Mouse (Mus musculus): Measurements from ENCODE around the gene Rad51ap1.
A peak's percentile ranks its signal among the peaks of the same experiment; 100 is the strongest.

Rad51ap1 gene

DNA sequence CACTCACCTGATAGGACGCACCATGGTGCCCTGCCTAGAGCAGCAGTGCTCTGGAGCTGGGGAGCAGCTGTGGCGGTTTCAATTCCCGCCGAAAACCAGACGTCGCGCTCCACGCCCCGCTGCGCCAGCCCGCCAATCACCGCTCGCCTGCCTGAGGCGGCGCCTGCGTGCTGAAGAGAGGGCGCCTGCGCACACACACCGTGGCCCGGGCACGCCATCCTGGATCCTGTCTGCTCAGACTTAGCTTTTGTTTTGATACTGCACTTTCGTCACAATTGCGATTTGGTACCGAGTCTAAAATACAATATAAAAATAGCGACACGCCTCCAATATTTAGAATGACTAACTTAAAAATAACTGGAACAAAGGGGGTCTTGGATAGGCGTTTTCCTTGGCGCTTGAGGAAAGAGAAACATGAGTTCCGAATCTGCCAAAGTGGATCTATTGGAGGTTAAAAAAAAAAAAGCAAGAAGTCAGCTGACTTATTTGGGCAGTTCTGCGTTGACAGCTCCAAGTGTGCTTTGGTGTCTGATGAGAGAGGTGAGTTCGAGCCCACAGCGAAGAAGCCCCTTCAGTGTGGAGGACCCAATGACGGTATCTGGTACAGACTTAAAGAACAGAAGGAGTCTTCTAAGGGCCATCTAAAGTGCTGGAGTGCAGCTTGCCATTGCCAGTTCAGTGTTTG is at the start of gene Rad51ap1, which contains the start of gene D6Wsu163e:
Rad51ap1 (minus strand) TSS at position 101 of the 685 bp plus-strand sequence.
D6Wsu163e (plus strand) TSS at position 476 of the 685 bp plus-strand sequence.
- peak; percentile 96 for DNase-seq (ENCODE audit: low spot score)

DNA sequence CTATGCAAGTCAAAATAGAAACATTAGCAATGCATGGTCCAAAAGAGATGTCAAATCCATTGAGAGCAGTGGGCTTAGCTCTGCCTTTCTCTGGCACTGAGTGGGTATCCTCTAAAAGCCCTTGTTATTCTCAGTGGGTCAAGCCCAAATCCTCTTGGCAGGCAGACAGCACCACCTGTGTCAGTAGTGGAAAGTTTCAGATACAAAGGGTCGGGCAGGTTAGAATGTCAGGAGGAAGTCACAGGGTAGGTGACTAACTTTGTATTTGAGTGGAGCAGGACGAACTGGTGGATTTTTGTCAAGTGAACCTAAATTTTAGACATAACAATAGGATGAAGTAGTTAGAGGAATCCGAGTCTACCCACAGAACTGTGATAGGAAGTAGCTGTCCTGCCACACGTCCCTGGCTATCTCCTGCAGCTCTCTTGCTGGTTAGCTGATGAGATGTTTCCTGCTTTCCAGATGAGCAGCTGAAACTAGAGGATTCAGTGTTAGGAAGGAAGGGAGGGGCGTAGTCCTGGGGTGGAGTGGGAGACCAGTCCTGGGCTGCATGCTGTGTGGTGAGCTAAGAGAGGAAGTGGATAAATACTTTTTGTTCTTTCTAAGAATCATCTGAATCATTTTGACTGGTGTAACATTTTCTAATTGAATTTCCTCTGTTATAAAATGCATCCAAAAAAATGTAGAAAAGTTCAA is 42.3 kb upstream of the Rad51ap1 start:
- no peak for DNase-seq (ENCODE audit: low spot score)

DNA sequence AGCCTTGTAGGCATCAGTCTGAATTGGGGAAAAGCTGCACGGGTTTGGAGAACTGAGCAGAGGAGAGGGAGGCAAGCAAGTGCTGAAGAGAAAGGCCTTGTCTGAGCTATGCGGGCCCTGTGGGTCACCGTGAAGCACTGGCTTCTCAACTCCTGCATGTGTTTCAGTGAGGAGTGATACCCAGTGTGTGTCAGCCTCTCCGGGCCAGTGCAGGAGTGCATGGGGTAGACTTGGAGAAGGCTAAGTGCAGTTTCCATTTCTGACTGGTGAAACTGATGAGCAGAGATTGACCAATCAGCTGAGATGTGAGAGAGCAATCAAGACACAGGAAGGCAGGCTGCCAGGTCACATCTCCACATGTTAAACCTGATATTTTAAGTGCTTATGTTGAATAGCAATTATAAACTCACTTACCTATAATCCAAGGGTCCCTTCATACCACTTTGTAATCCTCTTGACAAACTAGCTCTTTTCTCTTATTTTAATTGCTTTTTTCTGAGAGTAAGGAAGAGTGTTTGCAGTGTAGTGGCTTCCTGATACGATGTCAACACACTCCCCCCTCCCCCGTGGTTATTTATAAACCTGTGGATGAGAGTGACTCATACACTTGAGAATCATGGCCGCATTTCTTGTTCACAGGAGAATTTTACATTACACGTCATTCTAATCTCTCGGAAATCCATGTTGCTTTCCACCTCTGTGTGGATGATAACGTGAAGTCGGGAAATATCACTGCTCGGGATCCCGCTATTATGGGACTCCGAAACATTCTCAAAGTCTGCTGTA is 27.0 kb upstream of the Rad51ap1 start:
- no peak for DNase-seq (ENCODE audit: low spot score)

DNA sequence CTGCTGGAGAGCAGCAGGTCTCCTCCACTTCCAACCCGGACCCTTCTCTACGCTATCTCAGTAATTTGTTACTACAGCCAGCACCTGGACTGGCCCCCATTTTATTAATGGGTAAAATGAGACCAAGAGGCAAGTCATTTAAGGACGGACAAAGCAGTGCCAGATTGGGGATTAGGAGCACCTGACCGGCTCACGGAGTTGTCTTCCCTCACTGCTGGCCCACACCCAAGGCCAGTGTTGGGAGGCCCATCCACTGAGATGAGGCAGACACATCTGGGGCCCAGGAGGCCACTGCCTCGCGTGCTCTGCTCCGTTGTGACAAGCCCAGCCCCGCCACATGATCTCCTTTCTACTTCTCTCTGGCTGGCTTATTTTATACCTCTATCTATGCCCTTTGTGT is 24.0 kb upstream of the Rad51ap1 start:
- DNase-seq (ENCODE audit: low spot score), result no peak

DNA sequence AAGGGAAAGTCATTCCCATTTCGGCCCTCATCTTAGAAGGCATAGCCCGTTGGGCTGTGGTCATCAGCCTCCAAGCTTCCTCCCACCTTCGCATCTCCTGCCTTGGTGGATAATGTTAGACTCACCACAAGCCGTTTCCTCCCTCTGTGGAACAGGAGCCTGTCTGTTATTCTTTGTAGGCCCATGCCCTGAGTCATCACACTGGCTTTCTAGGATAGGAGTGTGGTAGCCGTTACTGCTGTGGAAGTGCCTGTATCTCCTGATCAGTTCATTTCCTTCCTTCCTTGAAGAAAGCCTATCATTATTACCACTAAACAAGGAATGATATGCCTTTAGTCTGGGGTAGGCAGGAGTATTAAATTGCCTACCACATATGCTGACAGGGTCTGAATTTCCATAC is 23.3 kb upstream of the Rad51ap1 start:
- DNase-seq (ENCODE audit: low spot score), result no peak

DNA sequence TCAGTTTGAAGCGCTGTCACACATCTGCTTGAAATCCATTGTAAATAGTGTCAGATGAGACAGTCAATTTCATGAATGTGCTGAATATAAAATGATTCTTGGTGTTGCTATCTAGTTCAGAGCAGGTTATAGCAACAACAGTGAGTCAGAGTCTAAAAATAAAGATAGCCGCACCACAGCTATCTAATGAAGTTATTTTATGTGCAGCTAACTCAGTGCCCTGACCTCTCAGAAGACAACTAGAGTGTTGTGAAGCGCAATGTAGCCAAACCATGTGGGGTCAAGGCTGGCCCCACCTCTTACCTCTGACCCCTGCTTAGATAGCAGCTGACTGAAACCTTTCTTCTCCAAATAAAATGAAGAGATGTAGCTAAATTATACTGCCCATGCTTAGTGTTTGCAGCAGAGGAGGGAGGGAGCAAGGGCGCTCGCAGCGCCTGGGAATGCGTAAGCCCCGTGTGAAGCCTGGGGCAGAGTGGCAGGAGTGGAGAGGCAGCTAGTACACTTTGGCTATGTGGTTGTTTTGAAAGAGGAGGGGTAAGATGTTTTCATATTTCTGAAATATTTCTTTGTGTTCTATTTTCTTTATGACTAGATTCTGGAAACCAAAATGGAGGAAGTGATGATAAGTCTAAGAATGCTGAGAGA is 22.1 kb upstream of the Rad51ap1 start:
- DNase-seq (ENCODE audit: low spot score), result no peak

DNA sequence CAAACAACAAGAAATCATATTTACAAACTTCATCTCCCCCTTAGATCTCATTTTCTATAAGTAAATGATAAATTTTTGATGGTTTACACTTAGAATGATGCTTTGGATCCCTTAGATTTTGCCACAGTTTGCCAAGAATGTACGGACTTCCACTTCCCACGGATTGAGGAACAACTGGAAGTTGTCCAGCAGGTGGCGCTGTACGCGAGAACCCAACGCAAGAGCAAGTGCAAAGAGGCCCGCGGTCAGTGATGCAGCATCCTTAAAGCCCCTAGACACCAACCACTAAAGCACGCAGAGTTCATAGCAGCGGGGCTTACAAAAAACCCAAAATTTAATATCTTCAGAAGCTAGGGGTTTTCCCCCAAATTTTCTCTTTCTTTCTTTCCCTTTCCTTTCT is 16.3 kb upstream of the Rad51ap1 start:
- peak; percentile 84 for DNase-seq (ENCODE audit: low spot score)

DNA sequence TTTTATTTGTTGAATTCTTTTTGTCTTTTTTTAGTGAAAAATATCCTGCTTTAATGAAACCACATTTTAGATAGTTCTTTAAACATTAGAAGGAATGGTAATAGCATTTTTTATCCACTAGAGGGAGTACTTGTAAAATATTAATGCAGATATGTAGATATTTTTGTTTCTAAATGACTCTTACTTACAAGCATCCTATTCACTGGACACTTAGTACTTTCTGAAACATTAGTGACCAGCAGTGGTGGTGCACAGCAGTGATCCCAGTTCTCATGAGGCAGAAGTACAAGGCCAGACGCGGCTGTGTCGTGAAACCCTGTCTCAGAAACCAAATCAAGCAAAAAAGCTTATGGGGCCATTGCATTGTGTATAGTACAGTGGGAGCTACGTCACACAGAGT is 8.9 kb upstream of the Rad51ap1 start:
- peak; percentile 44 for DNase-seq (ENCODE audit: low spot score)

DNA sequence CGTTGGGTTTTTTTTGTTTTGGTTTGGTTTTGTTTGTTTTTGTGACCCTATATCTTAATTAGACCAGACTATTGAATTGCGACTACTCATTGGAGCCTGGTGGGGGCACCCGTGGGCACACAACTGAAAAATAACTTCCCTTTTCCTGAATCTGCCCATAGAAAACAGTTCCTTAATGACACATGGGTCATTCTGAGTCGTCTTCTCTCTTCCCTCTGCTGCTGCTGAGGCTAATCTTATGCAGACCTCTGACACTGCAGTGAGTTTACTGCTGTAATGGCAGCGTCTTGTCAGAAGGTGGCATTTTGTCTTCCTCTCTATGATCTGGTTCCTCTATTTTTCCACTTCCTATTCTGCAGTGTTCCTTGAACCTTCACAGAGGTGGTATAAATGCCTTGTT is 1.1 kb upstream of the Rad51ap1 start:
- peak; percentile 55 for DNase-seq (ENCODE audit: low spot score)

DNA sequence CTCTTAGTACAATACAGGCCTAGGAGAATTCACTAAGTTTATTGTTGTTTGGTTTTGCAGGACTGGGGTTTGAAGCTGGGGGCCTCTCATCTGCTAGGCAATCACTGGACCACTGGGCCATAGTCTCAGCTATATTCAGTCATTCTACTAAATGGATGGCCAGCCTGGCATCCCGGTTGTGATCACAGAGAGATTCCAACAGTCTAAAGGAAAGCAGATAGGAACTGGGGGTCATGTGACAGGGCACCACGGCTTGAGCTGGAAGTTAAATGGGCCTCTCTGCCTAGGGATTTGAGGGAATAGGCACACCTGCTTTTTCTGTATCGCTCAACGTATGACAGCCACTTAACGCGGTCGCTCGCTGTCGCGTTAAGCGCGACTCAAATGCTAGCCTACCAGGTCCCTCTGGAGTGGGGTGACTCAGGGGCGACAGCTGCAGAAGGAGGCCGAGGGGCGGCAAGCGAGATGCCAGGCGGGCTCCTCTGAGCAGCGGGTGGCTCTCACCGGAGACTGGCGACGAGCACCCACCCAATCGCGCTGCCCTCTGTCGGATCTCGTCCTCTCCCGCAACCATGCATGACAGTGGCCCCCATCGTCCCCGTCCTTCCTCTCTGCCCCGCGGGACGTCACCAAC is 417 bp downstream of the Rad51ap1 start:
- no peak for DNase-seq (ENCODE audit: low spot score)

DNA sequence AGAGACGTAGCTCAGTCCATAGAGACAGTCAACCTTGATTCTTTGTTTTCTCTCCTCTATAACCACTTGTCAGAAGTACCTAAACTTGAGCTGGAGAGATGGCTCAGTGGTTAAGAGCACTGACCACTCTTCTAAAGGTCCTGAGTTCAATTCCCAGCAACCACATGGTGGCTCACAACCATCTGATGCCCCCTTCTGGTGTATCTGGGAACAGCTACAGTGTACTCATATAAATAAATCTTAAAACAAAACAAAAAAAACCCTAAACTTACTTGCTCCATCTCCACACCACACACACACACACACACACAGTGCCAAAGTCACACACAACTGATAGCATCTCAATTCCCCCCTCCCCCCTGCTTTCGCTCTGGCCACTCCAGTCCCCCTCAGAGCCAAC is 1.3 kb downstream of the Rad51ap1 start:
- DNase-seq (ENCODE audit: low spot score), result no peak

DNA sequence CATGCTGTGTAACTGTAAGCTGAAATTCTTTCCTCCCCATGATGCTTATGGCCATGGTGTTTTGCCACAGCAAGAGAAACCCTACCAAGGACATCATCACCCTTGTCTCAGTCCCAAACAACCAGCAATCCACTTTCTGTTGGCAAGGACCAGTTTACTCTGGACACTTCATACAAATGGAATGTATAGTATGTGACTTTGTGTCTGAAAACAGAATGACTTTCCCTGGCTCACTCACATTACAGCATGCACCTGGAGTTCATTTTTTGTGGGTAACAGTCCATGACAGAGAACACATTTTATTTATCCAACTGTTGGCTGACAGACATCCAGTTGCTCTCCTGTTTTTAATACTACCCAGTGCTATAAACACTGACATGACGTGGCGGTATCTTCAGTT is 6.5 kb downstream of the Rad51ap1 start:
- no peak for DNase-seq (ENCODE audit: low spot score)

DNA sequence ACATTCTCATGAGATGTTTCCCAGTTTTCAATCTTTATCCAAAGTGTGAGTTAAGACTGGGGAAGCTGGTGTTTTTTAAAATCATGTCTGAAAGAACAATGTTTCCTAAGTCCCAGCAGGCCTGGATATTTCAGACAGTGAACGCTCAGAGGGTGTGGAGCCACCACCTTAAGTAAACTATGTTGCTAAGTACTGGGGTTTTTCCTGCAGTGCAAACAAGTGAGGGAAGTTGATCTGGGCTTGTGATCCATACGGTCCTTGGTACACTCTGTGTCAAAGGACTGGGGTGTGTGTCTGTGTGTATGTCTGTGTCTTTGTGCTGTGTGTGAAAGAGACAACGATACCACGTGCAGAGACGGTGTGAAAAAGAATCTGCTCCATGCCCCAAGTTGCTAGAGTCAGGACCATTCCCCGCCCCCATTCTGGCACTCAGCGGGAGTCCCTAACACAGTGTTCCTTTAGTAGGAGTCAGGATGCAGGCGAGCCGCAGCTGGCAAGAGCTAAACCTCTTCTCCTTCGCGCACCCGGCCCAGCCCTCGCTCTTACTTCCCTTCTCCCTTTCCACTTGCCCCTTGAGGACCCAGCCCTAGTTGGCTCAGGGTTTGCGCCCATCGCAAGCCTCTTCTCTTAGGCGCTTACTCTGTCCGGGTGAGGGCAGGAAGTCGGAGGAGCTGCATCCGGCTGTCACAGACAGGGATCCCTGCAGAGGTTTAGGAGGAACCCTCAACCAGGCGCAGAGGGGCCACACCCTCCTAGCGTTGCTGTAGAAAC is 18.1 kb downstream of the Rad51ap1 start, which contains the start of gene Dyrk4:
Dyrk4 (minus strand) TSS at position 729 of the 771 bp plus-strand sequence.
- DNase-seq (ENCODE audit: low spot score), result no peak

DNA sequence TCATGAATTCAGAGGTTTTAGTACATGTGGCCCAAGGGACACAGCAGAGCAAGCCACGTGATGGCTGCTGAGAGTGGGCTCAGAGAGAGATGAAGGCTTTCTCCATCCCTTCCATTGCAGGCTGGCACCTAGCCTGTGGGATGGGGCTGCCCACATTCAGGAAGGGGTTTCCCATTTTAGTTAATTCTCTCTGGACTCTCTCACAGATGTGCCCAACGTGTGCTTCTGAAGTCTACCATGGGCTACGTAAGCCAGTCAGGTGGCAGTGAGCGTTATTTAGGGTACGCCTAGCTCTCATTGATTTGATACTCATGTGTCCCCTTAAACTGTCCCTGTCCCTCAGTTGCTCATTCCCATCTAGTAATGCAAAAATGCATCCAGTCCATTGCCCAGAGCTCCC is 24.5 kb downstream of the Rad51ap1 start:
- DNase-seq (ENCODE audit: low spot score), result no peak

DNA sequence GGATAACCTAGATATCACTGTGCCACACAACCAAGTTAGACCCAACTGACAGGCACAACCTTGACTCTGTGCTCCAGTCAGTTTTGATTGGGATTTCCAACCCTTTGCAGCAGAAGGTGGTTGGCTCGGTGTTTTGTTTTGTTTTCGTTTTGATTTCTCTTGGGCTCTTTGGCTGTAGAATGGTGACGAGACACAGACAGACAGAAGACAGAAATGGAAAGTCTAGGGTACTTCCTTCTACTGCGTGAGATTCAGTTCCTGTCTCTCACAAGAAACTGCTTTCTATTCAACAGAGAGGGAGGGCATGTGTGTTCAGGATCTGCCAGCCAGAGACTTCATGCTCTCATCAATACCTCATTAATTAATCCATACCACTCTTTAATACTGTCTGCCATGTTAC is 28.7 kb downstream of the Rad51ap1 start:
- DNase-seq (ENCODE audit: low spot score), result no peak

DNA sequence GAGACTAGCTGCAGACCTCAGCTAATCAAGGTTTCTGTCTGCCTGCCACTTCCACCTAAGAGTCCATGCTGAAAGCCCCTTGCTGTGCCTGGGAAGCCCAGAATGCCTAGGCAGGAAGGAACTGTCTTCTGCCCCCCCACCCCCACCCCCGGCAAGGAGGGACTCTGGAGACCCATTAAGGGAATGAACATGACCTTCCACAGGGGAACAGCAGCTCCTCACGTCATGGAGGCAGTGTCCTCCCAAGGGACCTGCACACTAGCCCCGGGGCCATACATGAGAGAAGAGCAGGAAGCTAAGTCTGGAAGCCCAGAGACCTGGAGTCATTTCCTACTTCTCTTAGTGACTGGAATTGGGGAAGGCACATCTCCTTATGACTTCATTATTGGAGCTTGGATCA is 31.5 kb downstream of the Rad51ap1 start:
- no peak for DNase-seq (ENCODE audit: low spot score)

DNA sequence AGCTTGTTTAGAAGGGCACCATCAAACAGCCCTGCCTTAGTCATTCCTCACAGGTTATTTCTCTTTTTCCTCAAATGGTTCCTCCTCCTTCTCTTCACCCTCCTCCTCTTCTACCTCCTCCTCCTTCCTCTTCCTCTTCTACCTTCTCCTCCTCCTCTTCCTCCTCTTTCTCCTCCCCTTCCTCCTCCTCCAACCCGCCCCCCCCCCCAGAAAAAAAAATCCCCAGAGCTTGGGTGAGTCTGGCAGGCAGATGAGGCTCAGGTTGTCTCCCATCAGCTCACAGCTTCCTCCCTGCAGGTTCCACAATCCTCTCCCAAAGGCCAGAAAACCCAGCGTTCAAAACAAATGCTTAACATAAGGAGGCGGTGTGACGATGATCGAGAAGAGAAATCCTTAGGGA is 32.0 kb downstream of the Rad51ap1 start:
- DNase-seq (ENCODE audit: low spot score), result no peak

DNA sequence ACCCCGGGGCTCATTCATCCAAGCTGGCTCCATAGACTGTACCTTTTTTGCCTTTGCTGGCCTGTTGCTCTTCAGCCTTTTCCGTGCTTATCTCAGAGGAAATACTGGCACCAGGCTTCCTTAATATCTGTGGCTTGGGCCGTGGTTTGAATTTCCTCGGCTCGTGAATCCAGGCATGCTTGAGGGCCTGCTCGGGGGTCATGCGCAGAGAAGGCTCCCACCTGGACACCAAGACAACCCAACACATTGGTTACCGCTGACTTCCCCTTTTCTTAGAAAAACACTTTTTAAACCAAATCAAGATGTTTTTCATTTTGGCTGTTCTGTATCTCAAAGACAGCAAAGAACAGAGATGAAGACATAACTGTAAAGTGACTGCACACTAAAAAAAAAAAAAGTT is 62.3 kb downstream of the Rad51ap1 start:
- no peak for DNase-seq (ENCODE audit: low spot score)
